Mouse (Mus musculus): ENCODE measurements around the gene Pde3a. TPM values are rescaled to one million over a fixed set of nuclear protein-coding genes. Genes with fewer than 3 reads are reported as not detected.
"Not testable (repeated sequence)": the region's sequence is repeated elsewhere in the genome, so short reads cannot be mapped to it uniquely, and the experiment has no call there.

Pde3a gene
- polyA plus RNA-seq, 1 experiment from 2014 or later, result 3.7 TPM

- no peak overlapping the region for H3K4me3 ChIP-seq
- WGBS, result 35% methylated on average over 3 of the region's 3 CpGs
- H3K27me3 ChIP-seq, result no peaks in the 10 kb centered on the region
Measured at GRCm38 (mm10) chr6:141309872-141310271, 60.8 kb downstream of the Pde3a start.

GRCm38 (mm10) chr6:141310351-141310750, 61.3 kb downstream of the Pde3a start:
- WGBS, result 62% methylated on average over 6 of the region's 6 CpGs
- ATAC-seq (ENCODE audit: low FRiP score), result no peak
- no peaks in the 10 kb centered on the region for H3K4me1 ChIP-seq

More at GRCm38 (mm10) chr6:141309872-141310271, 60.8 kb downstream of the Pde3a start:
- Histone ChIP-seq H3K4me1 (no peaks in the 10 kb centered on the region), H3K9me3 (replicated peaks) (no peaks in the 10 kb centered on the region), H3K9ac (no peak overlapping the region), H3K4me2 (replicated peaks) (no peak overlapping the region), H3K27ac (no peak overlapping the region), H3K36me3 (no peaks in the 10 kb centered on the region)
- no peak for ATAC-seq (ENCODE audit: low FRiP score)

DNA sequence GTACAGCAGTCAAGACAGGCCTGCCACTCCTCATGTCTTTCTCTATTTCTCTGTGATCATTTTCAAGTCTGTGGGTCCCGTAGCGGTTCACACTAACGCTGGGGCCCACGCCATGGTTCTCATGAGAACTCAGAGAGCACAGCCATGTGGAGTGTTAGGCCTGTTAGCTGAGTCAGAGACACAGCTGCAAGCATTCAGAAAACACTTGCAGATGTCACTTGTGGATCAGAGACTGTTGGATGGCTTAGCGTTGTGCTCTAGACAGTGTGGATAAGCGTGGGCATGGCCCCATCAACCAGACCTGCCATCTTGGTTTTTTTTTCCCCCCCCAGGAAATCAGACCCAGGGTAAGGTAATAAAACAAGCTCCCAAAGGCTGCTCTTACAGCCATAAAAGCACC, 62.5 kb downstream of the Pde3a start:
- no peaks in the 10 kb centered on the region for H3K4me1 ChIP-seq
- no peaks in the 10 kb centered on the region for H3K9me3 ChIP-seq (replicated peaks)
- 88% methylated on average over 6 of the region's 6 CpGs for WGBS
- no peak overlapping the region for H3K4me2 ChIP-seq (replicated peaks)
- H3K27me3 ChIP-seq, result no peaks in the 10 kb centered on the region
- ATAC-seq (ENCODE audit: low FRiP score), result no peak
- H3K27ac ChIP-seq, result no peak overlapping the region
- H3K36me3 ChIP-seq, result no peaks in the 10 kb centered on the region
- no peak overlapping the region for H3K9ac ChIP-seq
- H3K4me3 ChIP-seq, result no peak overlapping the region

More at GRCm38 (mm10) chr6:141310351-141310750, 61.3 kb downstream of the Pde3a start:
- H3K9ac ChIP-seq, result no peak overlapping the region
- no peaks in the 10 kb centered on the region for H3K27me3 ChIP-seq
- no peaks in the 10 kb centered on the region for H3K9me3 ChIP-seq (replicated peaks)
- no peak overlapping the region for H3K4me3 ChIP-seq
- no peak overlapping the region for H3K4me2 ChIP-seq (replicated peaks)
- H3K27ac ChIP-seq, result no peak overlapping the region
- H3K36me3 ChIP-seq, result no peaks in the 10 kb centered on the region

DNA sequence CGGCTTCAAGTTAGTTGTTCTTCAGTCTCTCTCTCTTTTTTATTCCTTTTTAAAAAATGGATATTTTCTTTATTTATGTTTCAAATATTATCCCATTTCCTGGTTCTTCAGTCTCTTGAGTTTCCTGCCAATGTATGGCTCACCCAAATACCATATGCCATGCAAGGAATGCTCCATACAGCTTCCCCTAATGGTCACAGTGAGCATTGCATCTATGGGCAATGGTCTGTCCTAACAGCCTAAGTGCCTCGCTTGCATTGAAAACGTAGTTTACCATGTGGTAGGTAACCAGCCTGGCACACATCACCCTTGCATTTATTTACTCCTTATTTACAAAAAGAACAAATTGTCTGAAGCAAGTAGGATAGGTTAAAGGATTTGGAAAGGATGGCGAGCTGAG, 64.0 kb downstream of the Pde3a start:
- Histone ChIP-seq H3K36me3 (no peaks in the 10 kb centered on the region), H3K9me3 (replicated peaks) (no peaks in the 10 kb centered on the region), H3K27me3 (no peaks in the 10 kb centered on the region), H3K4me2 (replicated peaks) (no peak overlapping the region), H3K9ac (no peak overlapping the region), H3K4me1 (no peaks in the 10 kb centered on the region), H3K4me3 (no peak overlapping the region), H3K27ac (no peak overlapping the region)
- ATAC-seq (ENCODE audit: low FRiP score), result no peak
- WGBS, result 91% methylated on average over 4 of the region's 4 CpGs

DNA sequence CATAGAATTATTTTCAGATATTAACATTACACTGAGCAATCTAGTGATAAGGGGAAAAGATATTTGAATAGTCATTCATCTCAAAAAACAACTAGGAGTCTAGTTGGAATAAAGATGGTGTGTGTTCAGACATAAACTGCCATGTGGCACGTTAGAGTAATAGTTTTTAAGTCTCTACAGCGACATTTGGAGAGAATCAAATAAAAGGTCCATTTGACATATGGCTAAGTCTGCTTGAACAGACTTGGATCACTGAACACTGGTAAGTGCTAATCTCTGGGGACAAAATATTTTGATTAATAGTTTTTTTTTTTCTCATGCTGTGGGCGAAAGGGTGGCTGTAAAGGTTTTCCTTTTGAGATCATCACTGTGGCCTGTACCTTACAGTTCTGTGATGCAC, 69.4 kb downstream of the Pde3a start:
- Histone ChIP-seq H3K27me3 (no peaks in the 10 kb centered on the region), H3K36me3 (no peaks in the 10 kb centered on the region), H3K4me1 (no peaks in the 10 kb centered on the region), H3K27ac (no peak overlapping the region), H3K4me2 (replicated peaks) (no peak overlapping the region), H3K4me3 (no peak overlapping the region), H3K9me3 (replicated peaks) (no peaks in the 10 kb centered on the region), H3K9ac (no peak overlapping the region)
- ATAC-seq (ENCODE audit: low FRiP score), result no peak
- 63% methylated on average over 3 of the region's 3 CpGs for WGBS

- 83% methylated on average over 3 of the region's 3 CpGs for WGBS
- Histone ChIP-seq H3K4me3 (no peak overlapping the region), H3K36me3 (no peaks in the 10 kb centered on the region), H3K4me1 (no peaks in the 10 kb centered on the region), H3K4me2 (replicated peaks) (no peak overlapping the region), H3K9ac (no peak overlapping the region), H3K27ac (no peak overlapping the region), H3K27me3 (no peaks in the 10 kb centered on the region), H3K9me3 (replicated peaks) (no peaks in the 10 kb centered on the region)
- no peak for ATAC-seq (ENCODE audit: low FRiP score)
Measured at GRCm38 (mm10) chr6:141321253-141321652, 72.2 kb downstream of the Pde3a start.

- Histone ChIP-seq H3K27me3 (no peaks in the 10 kb centered on the region), H3K4me3 (no peak overlapping the region), H3K9ac (no peak overlapping the region), H3K4me2 (replicated peaks) (no peak overlapping the region), H3K4me1 (no peaks in the 10 kb centered on the region), H3K27ac (no peak overlapping the region), H3K9me3 (replicated peaks) (no peaks in the 10 kb centered on the region), H3K36me3 (no peaks in the 10 kb centered on the region)
- ATAC-seq (ENCODE audit: low FRiP score), result no peak
- 67% methylated on average over 4 of the region's 4 CpGs for WGBS
Measured at GRCm38 (mm10) chr6:141322961-141323360, 73.9 kb downstream of the Pde3a start.

DNA sequence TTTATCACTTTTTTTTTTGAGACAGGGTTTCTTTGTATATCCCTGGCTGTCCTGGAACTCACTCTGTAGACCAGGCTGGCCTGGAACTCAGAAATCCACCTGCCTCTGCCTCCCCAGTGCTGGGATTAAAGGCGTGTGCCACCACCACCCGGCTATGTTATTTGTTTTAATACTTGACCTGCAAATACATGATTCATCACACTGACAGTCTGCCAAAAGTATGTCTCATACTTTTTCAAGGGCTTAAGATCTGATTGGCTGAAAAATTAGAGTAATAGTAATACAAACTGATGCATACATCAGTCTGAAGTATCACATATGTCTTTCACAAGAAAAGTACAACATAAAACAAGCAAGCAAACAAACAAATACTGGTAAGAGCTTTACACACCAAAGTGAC, 78.1 kb downstream of the Pde3a start:
- H3K27ac ChIP-seq; H3K9ac ChIP-seq; H3K27me3 ChIP-seq; H3K4me1 ChIP-seq; H3K36me3 ChIP-seq; H3K4me2 ChIP-seq (replicated peaks); ATAC-seq (ENCODE audit: low FRiP score); H3K9me3 ChIP-seq (replicated peaks); H3K4me3 ChIP-seq: not testable (repeated sequence)
- 88% methylated on average over 2 of the region's 2 CpGs for WGBS

DNA sequence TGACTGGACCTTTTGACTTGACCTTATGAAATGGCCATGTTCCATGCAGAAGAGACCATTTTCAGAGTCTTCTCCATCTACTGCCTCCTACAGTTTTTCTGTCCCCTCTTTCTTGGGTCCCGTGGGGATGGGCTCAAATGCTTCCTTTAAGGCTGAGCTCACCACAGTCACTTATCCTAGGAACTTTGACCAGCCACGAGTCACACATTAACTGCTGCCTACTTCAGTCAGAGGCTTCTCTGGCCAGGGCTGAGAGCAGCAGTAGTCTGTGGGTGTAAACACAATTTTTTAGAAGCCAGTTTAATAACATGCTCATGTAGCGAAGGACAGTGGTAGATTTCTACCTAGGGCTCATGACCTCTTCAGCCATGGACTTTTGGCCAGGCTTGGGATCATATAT, 79.0 kb downstream of the Pde3a start:
- H3K4me1 ChIP-seq, result no peaks in the 10 kb centered on the region
- H3K27ac ChIP-seq, result no peak overlapping the region
- H3K4me2 ChIP-seq (replicated peaks), result no peak overlapping the region
- H3K36me3 ChIP-seq, result no peaks in the 10 kb centered on the region
- H3K4me3 ChIP-seq, result no peak overlapping the region
- WGBS, result 89% methylated on average over 3 of the region's 3 CpGs
- no peaks in the 10 kb centered on the region for H3K9me3 ChIP-seq (replicated peaks)
- no peak overlapping the region for H3K9ac ChIP-seq
- H3K27me3 ChIP-seq, result no peaks in the 10 kb centered on the region
- no peak for ATAC-seq (ENCODE audit: low FRiP score)

GRCm38 (mm10) chr6:141331464-141331863, 82.4 kb downstream of the Pde3a start:
- Histone ChIP-seq H3K9ac (no peak overlapping the region), H3K36me3 (no peaks in the 10 kb centered on the region), H3K27ac (no peak overlapping the region), H3K4me2 (replicated peaks) (no peak overlapping the region), H3K4me1 (no peaks in the 10 kb centered on the region), H3K27me3 (no peaks in the 10 kb centered on the region), H3K4me3 (no peak overlapping the region), H3K9me3 (replicated peaks) (no peaks in the 10 kb centered on the region)
- ATAC-seq (ENCODE audit: low FRiP score), result no peak
- WGBS, result 37% methylated on average over 2 of the region's 2 CpGs

GRCm38 (mm10) chr6:141332613-141333165, 83.6 kb downstream of the Pde3a start:
- Histone ChIP-seq H3K36me3 (no peaks in the 10 kb centered on the region), H3K27me3 (no peaks in the 10 kb centered on the region), H3K9me3 (replicated peaks) (no peaks in the 10 kb centered on the region), H3K4me2 (replicated peaks) (no peak overlapping the region), H3K27ac (no peak overlapping the region), H3K9ac (no peak overlapping the region), H3K4me1 (no peaks in the 10 kb centered on the region), H3K4me3 (no peak overlapping the region)
- no peak for ATAC-seq (ENCODE audit: low FRiP score)
- 84% methylated on average over 4 of the region's 4 CpGs for WGBS

GRCm38 (mm10) chr6:141333245-141333644, 84.2 kb downstream of the Pde3a start:
- no peak overlapping the region for H3K4me3 ChIP-seq
- H3K27me3 ChIP-seq, result no peaks in the 10 kb centered on the region
- WGBS, result 49% methylated on average over 3 of the region's 3 CpGs
- H3K27ac ChIP-seq, result no peak overlapping the region
- H3K36me3 ChIP-seq, result no peaks in the 10 kb centered on the region
- H3K9me3 ChIP-seq (replicated peaks), result no peaks in the 10 kb centered on the region
- no peak for ATAC-seq (ENCODE audit: low FRiP score)
- H3K4me1 ChIP-seq, result no peaks in the 10 kb centered on the region
- no peak overlapping the region for H3K4me2 ChIP-seq (replicated peaks)
- H3K9ac ChIP-seq, result no peak overlapping the region

DNA sequence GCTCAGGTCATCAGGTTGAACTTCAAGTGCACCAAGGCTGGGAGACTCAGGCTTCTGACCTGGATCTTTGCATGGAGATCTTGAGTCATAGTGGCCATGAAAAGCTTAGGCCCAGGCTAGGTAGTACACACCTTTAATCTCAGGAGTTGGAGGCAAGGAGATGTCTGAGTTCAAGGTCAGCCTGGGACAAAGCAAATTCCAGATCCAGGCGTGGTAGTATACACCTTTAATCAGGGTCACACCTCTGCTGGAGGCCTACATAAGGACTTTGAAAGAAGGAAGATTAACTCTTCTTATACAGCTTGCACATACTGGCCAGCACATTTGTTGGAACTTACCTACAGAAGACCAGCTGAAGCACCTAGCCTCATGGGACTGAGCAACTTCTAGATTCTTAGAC, 86.8 kb downstream of the Pde3a start:
- ATAC-seq (ENCODE audit: low FRiP score), result no peak
- no peaks in the 10 kb centered on the region for H3K27me3 ChIP-seq
- H3K4me1 ChIP-seq, result no peaks in the 10 kb centered on the region
- no peak overlapping the region for H3K9ac ChIP-seq
- H3K4me2 ChIP-seq (replicated peaks), result no peak overlapping the region
- H3K27ac ChIP-seq, result no peak overlapping the region
- no peaks in the 10 kb centered on the region for H3K9me3 ChIP-seq (replicated peaks)
- H3K36me3 ChIP-seq, result no peaks in the 10 kb centered on the region
- H3K4me3 ChIP-seq, result no peak overlapping the region
- 61% methylated on average over 1 of the region's 1 CpGs for whole genome bisulfite sequencing
